Mouse (Mus musculus): ENCODE results near the gene Stk24. TPM values are rescaled to one million over a fixed set of nuclear protein-coding genes. Genes with fewer than 3 reads are reported as not detected.

Gene Stk24
- polyA plus RNA-seq, 1 experiment from 2014 or later: 30.6 TPM

GRCm38 (mm10) chr14:121350011-121350410 lies 29.8 kb downstream of the Stk24 start:
- TF ChIP-seq EP300 (IDR thresholded peaks at IDR 0.05) (no peak), CTCF (IDR thresholded peaks at IDR 0.05) (no peak)
- DNase-seq (ENCODE audit: low spot score): peak; percentile 56
- ATAC-seq: no peak
- Histone ChIP-seq H3K27me3 (replicated peaks; ENCODE audit: insufficient read depth, low read length) (no peaks in the 10 kb centered on the region), H3K36me3 (ENCODE audit: insufficient read depth, low read length) (no peaks in the 10 kb centered on the region), H3K9ac (replicated peaks; ENCODE audit: low read depth) (no peak overlapping the region), H3K4me2 (replicated peaks; ENCODE audit: low read depth, low read length) (no peak overlapping the region), H3K4me3 (ENCODE audit: low read depth, low read length) (no peak overlapping the region), H3K9me3 (ENCODE audit: low read length) (no peaks in the 10 kb centered on the region), H3K27ac (ENCODE audit: low read length) (no peak overlapping the region), H3K4me1 (ENCODE audit: insufficient read depth, low read depth, low read length) (peaks cover 36% of the 10 kb centered on the region; the same call in 1 of the 2 replicates)
- WGBS: 52% methylated on average over 8 of the region's 8 CpGs

GRCm38 (mm10) chr14:121349291-121349690 lies 30.5 kb downstream of the Stk24 start:
- H3K4me1 ChIP-seq (ENCODE audit: insufficient read depth, low read depth, low read length): peaks cover 39% of the 10 kb centered on the region; the same call in 1 of the 2 replicates

GRCm38 (mm10) chr14:121348256-121348655 lies 31.6 kb downstream of the Stk24 start:
- 28% methylated on average over 8 of the region's 8 CpGs for WGBS
- H3K4me1 ChIP-seq (ENCODE audit: insufficient read depth, low read depth, low read length): peaks cover 39% of the 10 kb centered on the region; the same call in 1 of the 2 replicates
- H3K27ac ChIP-seq (ENCODE audit: low read length): 0 out of 2 replicates have a peak overlapping the region, but pooled peaks have one; percentile 14
- H3K4me2 ChIP-seq (replicated peaks; ENCODE audit: low read depth, low read length): no peak overlapping the region
- no peaks in the 10 kb centered on the region for H3K36me3 ChIP-seq (ENCODE audit: insufficient read depth, low read length)
- H3K4me3 ChIP-seq (ENCODE audit: low read depth, low read length): no peak overlapping the region
- peak; percentile 76 for DNase-seq (ENCODE audit: low spot score)
- H3K27me3 ChIP-seq (replicated peaks; ENCODE audit: insufficient read depth, low read length): no peaks in the 10 kb centered on the region
- peak; percentile 64 for ATAC-seq
- H3K9me3 ChIP-seq (ENCODE audit: low read length): no peaks in the 10 kb centered on the region
- TF ChIP-seq EP300 (IDR thresholded peaks at IDR 0.05) (no peak), CTCF (IDR thresholded peaks at IDR 0.05) (no peak)
- no peak overlapping the region for H3K9ac ChIP-seq (replicated peaks; ENCODE audit: low read depth)

More at GRCm38 (mm10) chr14:121349291-121349690, 30.5 kb downstream of the Stk24 start:
- no peaks in the 10 kb centered on the region for H3K9me3 ChIP-seq (ENCODE audit: low read length)
- no peak for ATAC-seq
- H3K27ac ChIP-seq (ENCODE audit: low read length): no peak overlapping the region
- H3K4me2 ChIP-seq (replicated peaks; ENCODE audit: low read depth, low read length): no peak overlapping the region
- no peak for DNase-seq (ENCODE audit: low spot score)
- H3K36me3 ChIP-seq (ENCODE audit: insufficient read depth, low read length): no peaks in the 10 kb centered on the region
- no peaks in the 10 kb centered on the region for H3K27me3 ChIP-seq (replicated peaks; ENCODE audit: insufficient read depth, low read length)
- H3K4me3 ChIP-seq (ENCODE audit: low read depth, low read length): no peak overlapping the region
- no peak overlapping the region for H3K9ac ChIP-seq (replicated peaks; ENCODE audit: low read depth)
- 78% methylated on average over 5 of the region's 5 CpGs for WGBS
- TF ChIP-seq EP300 (IDR thresholded peaks at IDR 0.05) (no peak), CTCF (IDR thresholded peaks at IDR 0.05) (no peak)

- DNase-seq (ENCODE audit: low spot score) (no peak), ATAC-seq (no peak)
- no peak overlapping the region for H3K4me2 ChIP-seq (replicated peaks; ENCODE audit: low read depth, low read length)
- H3K36me3 ChIP-seq (ENCODE audit: insufficient read depth, low read length): no peaks in the 10 kb centered on the region
- no peak overlapping the region for H3K27ac ChIP-seq (ENCODE audit: low read length)
- no peak overlapping the region for H3K9ac ChIP-seq (replicated peaks; ENCODE audit: low read depth)
- no peak for TF ChIP-seq CTCF (IDR thresholded peaks at IDR 0.05)
- TF ChIP-seq EP300 (IDR thresholded peaks at IDR 0.05): no peak
- no peaks in the 10 kb centered on the region for H3K9me3 ChIP-seq (ENCODE audit: low read length)
- H3K4me1 ChIP-seq (ENCODE audit: insufficient read depth, low read depth, low read length): peaks cover 37% of the 10 kb centered on the region; the same call in 1 of the 2 replicates
- H3K27me3 ChIP-seq (replicated peaks; ENCODE audit: insufficient read depth, low read length): no peaks in the 10 kb centered on the region
- WGBS: 80% methylated on average over 10 of the region's 10 CpGs
- H3K4me3 ChIP-seq (ENCODE audit: low read depth, low read length): no peak overlapping the region
Observed at GRCm38 (mm10) chr14:121347134-121347533, 32.7 kb downstream of the Stk24 start.

GRCm38 (mm10) chr14:121346654-121347053 lies 33.2 kb downstream of the Stk24 start:
- Histone ChIP-seq H3K9me3 (ENCODE audit: low read length) (no peaks in the 10 kb centered on the region), H3K9ac (replicated peaks; ENCODE audit: low read depth) (no peak overlapping the region), H3K27me3 (replicated peaks; ENCODE audit: insufficient read depth, low read length) (no peaks in the 10 kb centered on the region), H3K27ac (ENCODE audit: low read length) (no peak overlapping the region), H3K36me3 (ENCODE audit: insufficient read depth, low read length) (no peaks in the 10 kb centered on the region), H3K4me3 (ENCODE audit: low read depth, low read length) (no peak overlapping the region), H3K4me1 (ENCODE audit: insufficient read depth, low read depth, low read length) (peaks cover 34% of the 10 kb centered on the region; the same call in 1 of the 2 replicates), H3K4me2 (replicated peaks; ENCODE audit: low read depth, low read length) (no peak overlapping the region)
- TF ChIP-seq EP300 (IDR thresholded peaks at IDR 0.05) (no peak), CTCF (IDR thresholded peaks at IDR 0.05) (no peak)
- ATAC-seq (peak; percentile 47), DNase-seq (ENCODE audit: low spot score) (peak; percentile 50)
- WGBS: 49% methylated on average over 4 of the region's 4 CpGs

GRCm38 (mm10) chr14:121346053-121346452 lies 33.8 kb downstream of the Stk24 start:
- H3K36me3 ChIP-seq (ENCODE audit: insufficient read depth, low read length): no peaks in the 10 kb centered on the region
- DNase-seq (ENCODE audit: low spot score) (peak; percentile 28), ATAC-seq (no peak; the same call in 1 of the 2 replicates)
- no peak overlapping the region for H3K27ac ChIP-seq (ENCODE audit: low read length)
- peaks cover 36% of the 10 kb centered on the region; the same call in 1 of the 2 replicates for H3K4me1 ChIP-seq (ENCODE audit: insufficient read depth, low read depth, low read length)
- WGBS: 80% methylated on average over 4 of the region's 4 CpGs
- H3K4me3 ChIP-seq (ENCODE audit: low read depth, low read length): no peak overlapping the region
- no peak overlapping the region for H3K4me2 ChIP-seq (replicated peaks; ENCODE audit: low read depth, low read length)
- no peaks in the 10 kb centered on the region for H3K27me3 ChIP-seq (replicated peaks; ENCODE audit: insufficient read depth, low read length)
- H3K9me3 ChIP-seq (ENCODE audit: low read length): no peaks in the 10 kb centered on the region
- peak; percentile 71 for TF ChIP-seq CTCF (IDR thresholded peaks at IDR 0.05)
- no peak for TF ChIP-seq EP300 (IDR thresholded peaks at IDR 0.05)
- H3K9ac ChIP-seq (replicated peaks; ENCODE audit: low read depth): no peak overlapping the region
